Mouse (Mus musculus): Measurements from ENCODE around the gene Lrch1.

The Lrch1 gene

DNA sequence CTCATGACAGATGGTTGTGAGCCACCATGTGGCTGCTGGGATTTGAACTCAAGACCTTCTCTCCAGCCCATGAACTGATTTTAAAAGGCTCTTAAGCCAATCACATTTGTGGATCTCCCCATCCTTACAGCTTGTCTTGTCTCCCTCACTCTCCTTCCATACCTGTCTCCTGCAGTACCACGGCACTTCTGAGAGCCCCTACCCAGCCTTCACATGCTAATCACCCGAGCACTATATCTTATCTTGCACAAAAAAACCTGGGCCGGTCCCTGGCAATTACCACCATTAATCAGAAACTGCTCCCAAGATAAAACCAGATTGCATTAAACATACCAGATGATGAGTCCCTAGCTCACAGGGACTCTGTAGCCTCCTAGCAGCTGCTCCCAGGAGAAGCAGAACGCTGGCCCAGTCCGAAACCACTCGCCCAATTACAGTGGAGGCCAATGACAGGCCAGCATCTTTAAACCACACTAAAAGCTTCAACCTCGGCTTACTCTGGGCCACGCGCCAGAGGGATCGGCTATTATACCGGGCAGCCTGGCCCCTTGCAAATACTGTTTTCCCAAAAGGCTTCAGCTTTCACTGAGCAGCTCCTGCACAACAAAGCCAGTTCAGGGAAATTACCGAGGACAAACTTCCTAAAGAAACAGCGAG is 63.5 kb downstream of the Lrch1 start:
- DNase-seq = peak; percentile 96

DNA sequence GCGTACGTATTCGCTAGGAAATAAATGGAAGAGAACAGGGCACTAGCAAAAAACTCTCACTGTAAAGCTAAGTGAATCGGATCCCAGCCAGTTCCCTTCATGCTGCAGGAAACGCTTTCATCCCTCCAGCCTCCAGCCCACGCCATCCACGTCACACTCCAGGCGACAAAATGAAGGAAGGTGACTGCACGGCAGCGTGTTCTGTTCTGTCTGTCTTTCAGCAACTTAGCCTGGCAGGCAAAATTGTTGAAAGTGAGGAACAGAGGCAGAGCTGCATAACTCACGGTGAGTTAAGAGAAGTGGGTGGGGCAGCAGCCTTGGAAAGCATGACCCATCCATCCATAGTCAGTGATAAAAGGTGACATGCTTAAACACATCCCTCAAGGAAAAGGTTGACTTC is 64.5 kb downstream of the Lrch1 start:
- DNase-seq = no peak

DNA sequence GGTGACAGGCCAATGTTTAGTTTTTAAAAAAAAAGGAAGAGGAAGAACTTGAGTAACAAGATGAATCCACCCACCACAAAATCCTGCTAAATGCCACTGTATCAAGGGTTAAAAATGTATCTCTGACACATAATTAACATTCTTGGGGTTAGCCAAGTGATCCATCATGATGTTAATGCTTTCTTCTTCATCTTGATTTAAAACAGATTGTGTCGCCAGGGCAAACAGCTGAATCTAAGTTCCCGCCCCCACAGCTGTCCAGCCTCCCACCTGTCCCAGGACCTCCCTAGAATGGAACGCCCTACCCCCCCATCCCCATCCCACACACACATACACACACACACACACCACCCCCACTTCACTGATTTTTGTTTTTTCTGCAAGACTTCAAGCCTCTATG is 64.9 kb downstream of the Lrch1 start:
- peak; percentile 78 for DNase-seq

DNA sequence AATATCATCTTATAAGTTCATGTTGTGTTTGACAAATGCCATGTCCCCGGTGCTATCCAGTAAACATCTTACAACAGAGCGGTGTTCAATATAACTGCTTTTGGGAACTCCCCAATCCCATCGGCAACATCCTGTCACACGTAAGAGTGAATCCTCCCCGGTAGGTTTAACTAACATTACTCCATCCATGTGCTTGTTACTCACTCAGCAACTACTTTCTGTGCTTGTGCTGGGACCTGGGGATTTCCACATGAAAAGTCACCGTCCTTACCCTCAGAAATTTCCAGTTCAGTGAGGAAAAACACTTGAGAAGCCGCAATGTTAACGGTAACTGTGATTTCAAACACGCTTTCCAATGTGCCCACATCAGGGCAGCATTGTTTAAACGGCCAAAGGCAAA is 66.8 kb downstream of the Lrch1 start:
- no peak for DNase-seq

DNA sequence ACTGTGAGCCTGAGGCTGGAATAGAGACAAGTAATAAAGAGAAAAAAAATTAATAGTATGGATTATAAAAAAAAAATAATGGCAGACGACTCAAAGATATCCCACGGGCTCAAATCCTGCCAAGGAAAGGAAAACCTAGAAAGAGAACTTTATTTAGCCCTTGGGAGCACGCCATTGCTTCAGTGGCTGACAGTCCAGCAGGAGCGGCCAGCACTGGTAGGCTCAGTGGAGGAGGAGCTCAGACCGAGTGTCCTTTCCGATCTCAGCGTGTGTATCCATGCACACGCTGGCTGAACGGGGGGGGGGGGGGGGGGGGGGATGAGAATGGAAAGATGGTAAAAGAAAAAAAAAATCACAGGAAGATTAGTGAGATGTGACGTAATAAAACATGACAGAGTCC is 68.2 kb downstream of the Lrch1 start:
- peak; percentile 92 for DNase-seq

DNA sequence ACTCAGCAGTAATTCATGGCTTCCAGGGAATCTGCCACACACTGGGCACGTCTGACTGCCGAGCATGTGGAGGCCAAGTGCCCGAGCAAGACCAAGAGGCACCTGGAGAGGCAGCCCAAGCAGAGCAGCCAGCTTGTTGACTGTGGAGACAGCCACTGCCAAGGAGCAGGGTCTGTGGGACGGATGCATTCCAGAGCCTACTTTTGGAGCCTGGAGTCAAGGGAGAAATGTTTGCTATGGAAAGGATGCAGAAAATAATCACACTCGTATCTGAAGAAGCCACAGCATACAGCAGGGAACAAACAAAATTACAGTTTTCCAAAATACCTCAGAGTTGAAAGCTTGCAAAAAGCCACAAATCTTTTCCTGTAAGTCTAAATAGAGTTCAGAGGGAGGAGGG is 70.4 kb downstream of the Lrch1 start:
- DNase-seq = no peak

DNA sequence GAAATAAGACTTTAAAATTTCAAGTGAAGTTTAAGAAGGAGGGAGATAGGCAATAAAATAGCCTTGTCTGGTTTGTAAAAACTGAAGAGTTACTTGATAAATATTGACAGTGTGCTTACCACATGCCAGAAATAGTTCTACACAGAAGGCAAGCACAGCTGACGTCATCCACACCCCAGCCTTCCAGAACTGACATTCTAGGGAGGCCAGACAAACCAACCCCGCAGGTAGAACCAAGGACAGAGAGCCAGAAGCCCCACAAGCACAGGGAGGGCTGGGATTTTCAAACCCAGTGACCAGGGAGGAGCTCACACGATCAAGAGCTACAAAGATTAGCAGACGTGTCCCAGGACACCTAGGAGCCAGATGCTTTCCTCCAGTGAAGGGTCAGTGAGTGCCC is 76.5 kb downstream of the Lrch1 start:
- peak; percentile 92 for DNase-seq

DNA sequence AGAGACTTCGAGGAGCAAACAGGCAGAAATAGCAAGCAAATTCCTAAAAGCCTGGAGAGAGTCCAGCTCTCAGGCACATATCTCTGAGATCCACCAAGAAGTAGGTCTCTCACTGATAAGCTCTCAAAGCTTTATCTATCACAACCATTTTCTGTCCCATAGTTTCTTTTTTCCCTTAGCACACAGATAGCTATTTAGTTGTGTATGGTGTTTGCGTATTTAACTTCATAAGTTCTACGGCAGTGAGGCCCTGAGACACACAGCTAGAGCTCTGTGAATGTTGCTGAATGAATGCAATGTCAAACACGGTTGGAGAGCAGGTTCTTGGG is 78.8 kb downstream of the Lrch1 start:
- DNase-seq = no peak

DNA sequence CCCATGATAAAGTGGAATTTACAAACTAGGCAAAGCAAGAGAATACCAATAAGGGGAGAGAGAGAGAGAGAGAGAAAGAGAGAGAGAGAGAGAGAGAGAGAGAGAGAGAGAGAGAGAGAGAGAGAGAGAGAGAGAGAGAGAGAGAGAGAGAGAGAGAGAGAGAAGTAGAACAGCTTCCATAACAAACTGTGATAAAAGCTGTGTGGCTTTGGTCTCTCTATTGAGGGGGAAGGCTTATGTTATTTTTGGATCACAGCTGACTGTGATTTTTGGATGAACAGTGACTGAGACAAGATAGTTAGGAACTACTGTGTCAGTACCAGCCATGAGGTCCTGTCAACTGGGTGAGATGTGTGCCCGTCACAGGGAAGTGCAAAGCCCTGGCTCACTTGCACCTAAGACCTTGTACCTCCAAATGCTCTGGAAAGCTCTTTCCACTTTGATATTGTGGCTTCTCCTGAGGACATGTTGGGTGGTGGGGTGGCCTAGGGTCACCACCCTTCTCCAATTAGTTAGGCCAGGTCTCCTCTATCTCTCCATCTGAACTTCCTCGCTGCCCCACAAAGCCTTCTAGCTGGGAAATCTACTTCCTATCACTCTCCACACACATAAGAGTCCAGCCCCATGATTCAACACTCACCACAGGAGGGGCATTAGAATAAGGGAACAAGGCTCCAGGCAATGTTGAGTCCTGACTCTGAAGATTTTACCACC is 79.3 kb downstream of the Lrch1 start:
- no peak for DNase-seq

DNA sequence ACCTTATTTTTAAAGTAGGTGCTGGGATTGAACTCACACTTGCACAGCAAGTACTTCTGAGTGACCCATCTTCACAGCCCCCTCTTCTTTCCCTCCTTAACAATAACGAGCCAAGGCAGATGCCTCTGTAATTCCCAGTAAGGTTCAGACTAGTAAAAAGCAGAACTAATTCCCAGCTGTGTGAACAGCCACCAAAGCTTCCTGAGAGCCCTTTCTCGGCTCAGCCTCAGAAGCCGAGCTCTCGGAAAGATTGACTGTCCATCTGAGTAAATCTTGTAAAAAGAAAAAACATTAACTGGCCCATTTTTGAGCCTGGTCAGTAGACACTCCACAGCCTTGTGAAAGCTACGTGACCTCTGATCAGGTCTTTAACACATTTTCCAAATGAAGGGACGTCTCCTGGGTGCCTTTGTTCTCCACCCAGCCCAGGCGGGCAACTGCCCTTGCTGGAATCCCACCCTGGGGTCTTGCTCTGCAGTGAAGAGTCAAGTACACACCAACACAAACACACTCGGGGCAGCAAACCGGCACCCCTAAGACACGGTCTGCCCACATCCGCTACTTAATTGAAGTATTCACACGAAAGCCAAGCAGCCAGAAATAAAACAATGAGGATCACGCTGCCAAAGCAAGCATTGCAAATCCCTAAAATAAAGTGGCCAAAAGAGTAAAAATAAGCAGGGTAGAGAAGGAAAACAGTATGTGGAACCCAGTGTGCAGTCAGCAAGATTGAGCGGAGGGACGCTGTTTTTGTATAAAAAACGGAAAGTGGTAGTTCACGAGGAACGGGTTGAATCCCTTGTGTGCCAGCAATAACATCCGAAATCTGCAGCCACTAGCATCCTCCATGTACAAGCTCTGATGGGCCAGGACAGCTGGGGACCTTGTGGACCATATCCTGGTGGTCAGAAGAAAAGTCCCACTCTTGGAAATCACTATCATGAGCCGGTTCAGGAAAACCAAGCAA is 80.3 kb downstream of the Lrch1 start:
- DNase-seq = peak; percentile 96

DNA sequence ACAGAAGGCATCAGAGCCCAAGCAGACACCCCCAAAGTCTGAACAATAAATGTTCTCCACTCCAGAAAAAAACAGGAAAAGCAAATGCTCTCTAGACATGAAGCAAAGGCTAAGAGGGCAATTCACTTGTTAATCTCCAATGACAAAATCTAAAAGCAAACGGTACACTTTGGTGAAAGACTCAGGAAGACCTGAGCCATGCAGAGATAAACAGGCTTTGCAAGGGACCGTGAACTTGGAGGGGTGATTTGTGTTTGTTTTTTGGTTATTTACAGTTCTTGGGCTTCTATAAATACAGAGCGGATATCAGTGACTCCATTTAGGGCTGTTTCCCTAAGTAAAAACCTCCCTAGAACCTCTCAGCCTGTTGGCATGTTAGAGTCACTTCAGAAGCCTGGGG is 81.9 kb downstream of the Lrch1 start:
- DNase-seq = no peak

DNA sequence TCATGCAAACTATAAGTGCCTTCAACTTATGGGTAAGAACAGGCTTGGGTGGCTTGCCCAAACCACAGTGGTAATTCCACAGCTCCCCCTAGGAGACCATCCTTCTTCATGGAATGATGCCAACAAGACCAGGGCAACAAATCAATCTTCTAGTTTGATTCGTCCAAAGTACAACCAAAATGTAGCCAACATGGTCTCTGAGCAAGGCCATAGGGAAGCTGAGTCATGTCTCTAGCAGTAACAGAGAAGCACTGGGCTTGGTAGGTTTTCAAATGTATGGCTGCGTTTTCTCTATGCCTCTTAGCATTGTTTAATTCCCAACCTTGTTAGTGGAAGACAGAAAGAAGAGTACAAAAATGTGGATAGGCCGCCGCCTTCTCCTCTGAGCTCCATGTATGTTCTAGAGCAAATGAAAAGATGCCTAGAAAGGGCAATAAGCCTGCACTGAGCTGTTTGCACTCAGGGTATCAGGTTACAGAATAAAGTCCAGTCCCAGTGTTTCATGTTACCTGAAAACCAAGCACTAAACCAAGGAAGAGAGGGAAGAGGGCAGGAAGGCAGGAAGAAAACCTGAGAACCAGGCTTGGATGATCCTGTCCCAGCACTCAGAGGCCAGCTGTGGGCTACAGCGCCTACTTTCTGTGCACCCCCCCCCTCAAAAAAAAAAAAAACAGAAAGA is 82.7 kb downstream of the Lrch1 start:
- DNase-seq = no peak

DNA sequence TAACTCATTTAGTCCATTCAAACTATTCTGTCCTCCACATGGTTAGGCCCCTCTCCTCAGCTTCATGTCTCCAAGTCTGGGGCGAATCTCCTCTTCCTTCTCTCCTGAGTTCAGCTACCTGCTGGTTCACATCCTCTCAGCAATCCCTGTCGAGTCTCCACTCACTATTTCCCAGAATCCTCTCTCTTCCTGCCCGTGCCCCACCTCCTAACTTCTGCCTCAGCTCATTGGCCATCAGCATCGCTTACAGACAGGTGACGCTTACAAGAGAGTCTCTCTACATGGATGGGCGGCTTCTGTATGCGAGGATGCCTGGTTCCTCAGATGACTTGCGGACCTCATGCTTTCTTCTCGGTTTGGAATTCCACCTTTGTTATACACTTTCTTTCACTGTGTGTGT is 86.2 kb downstream of the Lrch1 start:
- no peak for DNase-seq

DNA sequence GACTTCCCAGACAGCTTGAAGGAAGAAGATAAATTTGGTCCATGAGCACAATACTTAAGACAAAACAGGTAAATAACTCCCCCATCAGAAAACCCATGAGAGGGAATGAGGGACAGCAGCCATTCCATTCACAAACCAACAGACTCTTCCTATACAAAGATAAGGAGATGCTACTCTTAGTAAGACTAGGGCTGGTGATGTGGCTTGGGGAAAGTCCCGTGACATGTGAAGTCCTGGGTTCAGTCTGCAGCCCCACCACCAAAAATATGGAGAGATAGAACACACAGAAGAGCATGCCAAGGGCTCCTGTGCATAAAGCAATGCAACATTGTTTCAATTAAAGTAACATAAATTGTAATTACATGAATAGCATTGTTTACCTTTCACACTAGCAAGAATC is 88.5 kb downstream of the Lrch1 start:
- no peak for DNase-seq

DNA sequence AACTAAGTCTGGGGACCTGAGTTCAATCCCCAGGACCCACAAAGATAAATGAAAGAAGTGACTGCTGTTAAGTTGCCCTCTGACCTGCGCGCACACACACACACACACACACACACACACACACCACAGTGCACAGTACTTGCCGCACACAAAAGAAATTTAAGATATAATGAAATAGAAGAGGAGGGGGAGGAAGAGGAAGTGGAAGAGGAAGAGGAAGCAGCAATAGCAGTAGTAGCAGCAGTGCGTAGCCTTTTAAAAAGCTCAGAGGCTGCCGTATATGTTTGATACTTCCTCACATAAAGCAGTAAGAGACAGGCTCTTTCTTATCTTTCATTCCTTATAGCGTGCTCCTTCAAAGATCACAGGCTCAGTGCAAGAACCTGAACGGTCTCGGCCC is 92.2 kb downstream of the Lrch1 start:
- DNase-seq = no peak

DNA sequence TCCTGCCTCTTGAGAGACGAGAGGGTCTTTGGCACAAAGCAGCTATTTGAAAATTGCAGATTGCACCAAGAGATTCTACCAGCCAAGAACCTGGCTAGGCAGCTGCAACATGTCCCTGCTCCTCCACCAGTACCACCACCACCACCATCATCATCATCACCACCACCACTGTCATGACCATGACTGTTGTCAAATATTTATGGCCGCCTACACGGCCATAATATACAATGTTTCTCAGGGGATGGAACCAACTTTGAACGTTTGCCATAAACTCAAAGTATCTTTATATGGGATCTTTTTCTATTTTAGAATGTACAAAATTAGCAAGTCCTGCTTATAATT is 93.9 kb downstream of the Lrch1 start:
- peak; percentile 37 for DNase-seq

DNA sequence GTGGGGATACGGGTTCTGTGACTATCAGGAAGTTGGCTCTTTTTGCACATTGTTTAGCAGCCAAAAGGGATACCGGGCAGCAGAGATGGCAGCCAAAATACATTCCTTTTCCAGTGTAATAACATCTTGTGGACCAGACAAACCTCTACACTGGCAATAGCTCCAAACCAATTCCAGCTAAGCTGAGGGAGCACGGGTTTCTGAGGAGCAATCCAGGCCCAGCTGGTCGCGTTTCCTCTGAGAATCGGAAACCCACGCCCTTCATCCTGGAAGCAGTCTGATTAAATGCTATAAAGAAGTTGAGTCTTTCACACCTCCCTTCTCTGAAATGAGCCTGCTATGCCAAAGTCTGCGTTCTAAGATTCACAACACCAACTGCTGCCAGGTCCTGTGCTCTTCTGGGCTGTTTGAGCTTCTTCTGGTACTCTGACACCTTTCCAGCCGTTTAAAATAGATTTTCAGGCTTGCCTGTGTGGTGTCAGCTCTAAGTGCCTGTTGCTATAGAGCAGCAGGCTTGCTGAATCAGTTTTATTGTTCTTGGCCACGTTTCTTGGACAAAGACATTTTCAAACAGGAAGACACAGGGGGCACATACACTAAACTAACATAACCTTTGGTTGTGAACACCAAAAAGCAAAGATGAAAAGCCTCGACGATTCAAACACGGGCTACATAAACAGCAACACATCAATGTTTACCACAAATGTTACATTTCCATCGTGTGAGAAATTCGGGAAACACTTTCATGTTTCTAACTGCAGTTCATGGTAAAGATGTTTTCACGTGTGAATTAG is 94.5 kb downstream of the Lrch1 start:
- peak; percentile 96 for DNase-seq

DNA sequence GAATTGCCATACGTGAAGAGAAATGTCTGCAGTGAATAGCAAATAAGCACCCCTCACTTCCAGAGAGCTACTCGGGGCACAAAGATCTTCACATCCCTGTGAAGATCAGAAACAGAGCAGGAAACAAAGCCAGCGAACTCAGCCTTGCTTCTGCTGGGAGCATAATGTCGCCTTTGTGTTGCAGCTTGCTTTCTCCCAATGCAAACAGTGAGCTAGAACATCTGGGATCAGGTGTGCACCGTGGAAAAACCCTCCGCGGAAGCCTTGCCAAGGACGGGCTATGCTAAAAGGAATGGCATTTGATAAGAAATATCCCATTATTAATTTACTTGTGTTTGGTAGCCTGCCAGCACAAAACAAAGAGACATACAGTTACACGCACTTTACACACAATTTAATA is 95.8 kb downstream of the Lrch1 start:
- peak; percentile 90 for DNase-seq

DNA sequence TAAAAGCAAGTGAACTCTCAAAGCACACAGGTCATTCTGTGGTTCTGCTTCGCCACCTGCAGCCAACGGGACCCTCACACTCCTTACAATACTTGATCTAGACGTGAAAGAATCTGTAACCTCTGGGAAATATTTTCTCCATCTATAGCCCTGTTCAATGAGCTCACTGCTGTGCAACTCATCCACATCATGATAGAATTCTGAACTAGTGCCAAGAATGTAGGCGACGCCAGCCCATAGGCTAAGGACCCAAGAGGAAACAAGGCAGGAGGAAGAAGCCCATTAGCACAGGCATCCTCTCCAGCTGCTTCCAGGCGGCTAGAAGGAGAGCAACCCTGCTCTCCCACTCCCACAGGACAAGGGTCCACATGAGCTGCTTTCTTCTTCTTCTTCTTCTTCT is 98.7 kb downstream of the Lrch1 start:
- DNase-seq = no peak

DNA sequence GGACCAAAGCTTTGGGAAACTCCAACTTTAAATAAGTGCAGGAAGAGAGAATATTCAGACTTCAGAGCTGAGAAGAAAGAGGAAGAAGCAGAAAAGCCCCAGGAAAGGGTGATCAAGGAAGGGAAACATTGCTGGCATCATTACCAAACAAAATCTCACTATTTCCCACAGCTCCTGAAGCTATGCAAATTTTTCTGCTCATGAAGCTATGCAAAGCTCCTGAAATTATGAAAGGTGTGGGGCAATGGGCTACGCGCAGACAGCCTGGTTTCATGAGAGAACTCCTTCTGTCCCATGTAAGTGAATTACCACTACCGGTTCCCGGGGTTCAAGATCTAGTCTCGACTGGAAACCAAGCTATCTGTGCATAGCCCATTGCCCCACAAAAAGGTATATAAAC is 99.5 kb downstream of the Lrch1 start:
- no peak for DNase-seq

DNA sequence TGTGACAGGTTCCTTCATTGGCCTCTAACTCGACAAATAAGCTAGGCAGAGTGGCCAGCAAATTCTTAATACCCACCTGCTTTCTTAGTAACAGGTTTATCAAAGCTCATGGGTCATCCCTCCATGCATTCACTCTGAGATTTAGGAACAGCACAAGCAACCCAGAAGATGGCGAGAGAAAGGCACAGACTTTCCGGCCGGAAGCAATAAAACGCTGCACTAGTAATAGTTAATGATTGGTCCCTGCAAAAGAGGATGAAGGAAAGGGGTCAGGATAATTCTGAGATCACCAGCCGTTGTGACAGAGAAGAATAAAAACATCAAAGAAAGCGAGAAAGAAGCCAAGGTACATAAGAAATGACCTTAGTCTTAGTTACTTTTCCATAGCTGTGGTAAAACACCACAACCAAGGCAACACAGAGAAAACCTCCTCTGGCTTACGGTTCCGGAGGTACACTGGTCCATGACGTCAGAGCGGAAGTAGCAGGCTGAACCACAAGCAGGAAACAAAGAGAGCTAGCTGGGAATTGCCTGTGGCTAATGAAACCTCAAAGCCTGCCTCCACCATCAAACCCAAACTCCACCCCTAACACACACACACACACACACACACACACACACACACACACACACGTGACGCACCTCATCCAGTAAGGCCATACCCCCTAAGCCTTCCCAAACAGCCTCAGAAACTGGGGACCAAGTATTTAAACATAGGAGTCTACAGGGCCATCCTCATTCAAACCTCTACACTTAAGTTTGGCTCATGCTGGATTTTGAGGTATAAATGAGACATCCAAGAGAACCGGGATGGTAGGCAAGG is 100.2 kb downstream of the Lrch1 start:
- DNase-seq = peak; percentile 93

DNA sequence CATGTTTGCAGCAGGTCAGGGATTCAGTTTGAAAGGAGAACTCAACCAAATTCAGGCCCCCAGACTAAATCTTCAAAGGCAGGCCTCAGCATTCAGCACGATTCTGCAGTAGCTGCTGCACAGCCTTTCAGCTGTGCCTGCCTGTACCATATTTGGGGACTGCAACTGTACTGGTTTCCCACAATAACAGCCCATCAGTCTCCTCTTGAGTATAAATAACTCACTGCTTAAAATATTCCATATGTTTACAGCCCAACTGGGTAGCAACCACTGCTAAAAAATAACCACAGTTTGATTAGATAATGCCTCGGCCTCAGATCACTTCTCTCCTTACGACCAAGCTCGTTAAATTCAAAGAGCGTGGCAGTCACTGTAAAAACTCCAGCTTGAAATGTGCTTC is 101.0 kb downstream of the Lrch1 start:
- DNase-seq = no peak
